Mouse (Mus musculus) midbrain, embryonic 14.5 days (tissue): ENCODE results near the gene Sh3pxd2b. TPM values are rescaled to one million over a fixed set of nuclear protein-coding genes. Genes with fewer than 3 reads are reported as not detected.

Source experiments
- ATAC-seq: fragments of 200-750 bp; cut with Nextera tagmentation; 2 replicates; pipeline ENCODE4 v1.8.0; 2017; ENCODE audit warnings: moderate number of reproducible peaks, moderate library complexity; ENCODE audit not compliant: low FRiP score, low TSS enrichment
- DNase-seq: peaks from one replicate; pipeline ENCODE4 v3.0.0-alpha.2; 2015
- H3K27ac ChIP-seq: fragments of 300-500 bp; sonication (generic); replicated peaks from 2 replicates; pipeline ENCODE4 v1.5.1; 2014; ENCODE audit warnings: mild to moderate bottlenecking, low read depth, low read length, moderate library complexity
- H3K27me3 ChIP-seq: fragments of 300-500 bp; sonication (generic); 2 replicates; pipeline ENCODE4 v1.6.1; 2014; ENCODE audit warnings: low read length, control low read depth, mixed read lengths; ENCODE audit not compliant: control insufficient read depth, insufficient read depth
- H3K36me3 ChIP-seq: fragments of 300-500 bp; sonication (generic); 2 replicates; pipeline ENCODE4 v1.6.1; 2014; ENCODE audit warnings: low read length, control low read depth; ENCODE audit not compliant: control insufficient read depth, insufficient read depth
- H3K4me1 ChIP-seq: fragments of 300-500 bp; sonication (generic); 2 replicates; pipeline ENCODE4 v1.6.1; 2014; ENCODE audit warnings: mild to moderate bottlenecking, antibody characterized with exemption, low read length, control low read depth; ENCODE audit not compliant: control insufficient read depth, insufficient read depth
- H3K4me2 ChIP-seq: fragments of 300-500 bp; sonication (generic); 2 replicates; pipeline ENCODE4 v1.6.1; 2014; ENCODE audit warnings: mild to moderate bottlenecking, low read length, moderate library complexity
- H3K4me3 ChIP-seq: fragments of 300-500 bp; sonication (generic); replicated peaks from 2 replicates; pipeline ENCODE4 v1.5.1; 2014; ENCODE audit warnings: low read depth, low read length
- H3K9ac ChIP-seq: fragments of 300-500 bp; sonication (generic); replicated peaks from 2 replicates; pipeline ENCODE4 v1.6.1; 2014; ENCODE audit warnings: mild to moderate bottlenecking, low read length, moderate library complexity
- H3K9me3 ChIP-seq: fragments of 300-500 bp; sonication (generic); 2 replicates; pipeline ENCODE4 v1.6.1; 2016; ENCODE audit warnings: low read length, control low read depth, mixed read lengths; ENCODE audit not compliant: control insufficient read depth
- WGBS: fragments of 180-500 bp; shearing (Covaris S2); extraction: QIAGEN DNeasy Blood & Tissue Kit; methylation state at CpG from one replicate; pipeline ENCODE4 v1.1.7; 2014; 5-methylcytosine and 5-hydroxymethylcytosine counted together
- polyA plus RNA-seq: library from polyadenylated mRNA; unstranded; fragments of >200 nt; fragmentation: Nextera tagmentation; extraction: Ambion mirVana; gene quantifications from 2 replicates; pipeline ENCODE4 v1.2.1, GENCODE M21; 2014

Gene Sh3pxd2b
- polyA plus RNA-seq, 1 experiment from 2014 or later = 25.4 TPM

DNA sequence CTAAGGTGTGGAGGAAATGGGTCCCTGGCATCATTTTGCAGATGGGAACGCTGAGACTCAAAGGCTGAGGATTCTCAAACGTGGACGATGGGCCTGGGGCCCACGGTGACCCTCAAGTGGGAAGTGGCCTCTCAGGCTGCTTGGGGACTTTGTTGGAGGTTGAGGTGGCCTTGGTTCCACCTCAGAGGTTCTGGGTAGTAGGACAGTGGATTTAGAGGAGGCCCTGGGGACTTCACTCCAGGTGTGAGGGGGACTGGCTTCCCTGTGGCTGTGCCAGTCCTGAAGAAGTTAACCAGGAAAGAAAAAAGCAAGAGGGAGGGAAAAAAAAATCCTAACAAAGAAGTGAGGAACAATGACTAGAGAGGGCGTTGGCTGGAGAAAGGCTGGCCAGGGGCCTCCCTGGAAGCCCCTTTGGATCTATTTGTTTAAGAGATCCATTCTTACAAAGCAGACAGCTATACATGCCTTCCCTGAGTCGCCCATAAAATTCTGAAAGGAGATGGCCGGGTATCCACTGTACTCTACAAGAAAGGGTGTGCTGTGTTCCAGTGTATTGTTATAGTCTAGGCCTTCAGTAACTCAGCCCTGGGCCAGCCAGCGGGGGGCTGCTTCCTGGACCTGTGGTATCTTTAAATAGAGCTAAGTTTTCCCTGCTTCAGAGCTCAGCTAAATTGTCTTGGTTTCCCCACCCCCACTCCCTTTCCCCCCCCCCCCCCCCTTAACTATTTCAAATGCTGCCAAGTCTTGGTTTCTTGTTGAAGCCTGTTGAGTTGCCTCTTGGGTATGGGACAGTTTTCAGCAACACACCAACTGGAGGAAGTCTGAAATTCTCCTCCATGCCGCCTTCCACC is 1.0 kb downstream of the Sh3pxd2b start:
- H3K36me3 ChIP-seq = peaks cover 8% of the 10 kb centered on the region
- 0 out of 2 replicates have a peak, but pooled peaks have one; percentile 6 for ATAC-seq
- peak overlapping the region; percentile 92 for H3K4me2 ChIP-seq
- peak overlapping the region; percentile 82 for H3K9ac ChIP-seq
- DNase-seq = peak; percentile 48
- H3K4me1 ChIP-seq = peaks cover 32% of the 10 kb centered on the region
- H3K27ac ChIP-seq = peak overlapping the region; percentile 83
- no peaks in the 10 kb centered on the region for H3K9me3 ChIP-seq
- H3K27me3 ChIP-seq = no peaks in the 10 kb centered on the region
- 15% methylated on average over 9 of the region's 9 CpGs for WGBS
- peak overlapping the region; percentile 79 for H3K4me3 ChIP-seq

DNA sequence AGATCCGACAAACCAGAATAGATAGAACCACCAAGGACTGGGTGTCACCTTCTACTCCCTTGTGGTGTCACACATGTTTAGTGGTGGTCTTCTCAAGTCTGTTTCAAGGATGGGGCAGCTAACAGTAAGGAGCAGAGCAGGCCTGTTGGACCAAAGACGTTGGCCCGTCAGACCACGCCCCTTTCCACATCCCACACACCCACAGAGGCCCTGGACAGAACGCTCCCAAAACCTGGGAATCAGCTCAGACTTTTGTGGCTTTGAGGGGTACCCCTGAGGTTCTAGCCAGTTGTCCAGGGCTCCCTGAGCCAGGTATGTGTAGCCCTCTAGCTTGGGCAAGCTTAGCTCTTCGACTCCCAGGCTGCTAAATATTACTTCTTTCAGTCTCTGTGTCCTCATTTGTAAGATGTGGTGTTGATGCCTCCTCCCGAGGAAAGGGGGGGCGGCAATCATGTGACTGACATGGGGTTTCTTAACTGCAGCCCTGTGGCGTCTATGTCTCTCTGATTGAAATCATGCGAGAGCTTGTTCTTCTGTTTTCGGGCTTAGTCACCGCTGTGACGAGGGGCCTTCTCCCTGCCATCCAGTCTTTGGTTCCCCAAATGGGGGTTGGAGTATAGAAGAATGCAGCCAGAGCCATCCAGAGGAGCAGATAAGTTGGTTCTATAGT is 1.8 kb downstream of the Sh3pxd2b start:
- WGBS = 67% methylated on average over 13 of the region's 13 CpGs
- ATAC-seq = no peak
- Histone ChIP-seq H3K36me3 (peaks cover 8% of the 10 kb centered on the region), H3K4me3 (peak overlapping the region; percentile 79), H3K4me1 (peaks cover 32% of the 10 kb centered on the region), H3K9me3 (no peaks in the 10 kb centered on the region), H3K27me3 (no peaks in the 10 kb centered on the region), H3K27ac (peak overlapping the region; percentile 33; the same call in 1 of the 2 replicates), H3K9ac (0 out of 2 replicates have a peak overlapping the region, but pooled peaks have one; percentile 82), H3K4me2 (peak overlapping the region; percentile 92)
- DNase-seq = peak; percentile 26

DNA sequence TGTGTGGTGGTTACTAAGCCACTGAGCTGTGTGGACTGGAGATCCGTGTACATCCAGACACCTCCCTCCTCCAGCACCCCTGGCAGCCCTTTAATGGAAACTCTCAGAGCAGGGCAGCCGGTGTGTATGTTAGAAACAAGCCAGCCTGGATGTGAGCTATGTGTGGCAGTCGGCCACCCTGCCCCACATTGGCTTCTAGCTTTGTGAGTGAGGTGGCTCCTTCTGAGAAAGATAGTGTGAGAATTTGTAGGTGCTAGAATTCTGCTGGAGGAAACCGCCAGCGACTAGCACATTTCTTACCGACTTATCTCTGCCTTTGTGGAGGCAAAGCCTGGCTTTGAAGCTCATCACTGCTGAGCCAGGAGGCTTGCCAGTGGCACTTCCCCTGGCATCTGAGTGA is 5.3 kb downstream of the Sh3pxd2b start:
- Histone ChIP-seq H3K9ac (no peak overlapping the region), H3K36me3 (peaks cover 8% of the 10 kb centered on the region), H3K4me1 (peaks cover 23% of the 10 kb centered on the region), H3K4me2 (no peak overlapping the region), H3K27ac (0 out of 2 replicates have a peak overlapping the region, but pooled peaks have one; percentile 26), H3K4me3 (no peak overlapping the region), H3K27me3 (no peaks in the 10 kb centered on the region), H3K9me3 (no peaks in the 10 kb centered on the region)
- ATAC-seq (no peak), DNase-seq (no peak)
- 83% methylated on average over 6 of the region's 6 CpGs for WGBS

DNA sequence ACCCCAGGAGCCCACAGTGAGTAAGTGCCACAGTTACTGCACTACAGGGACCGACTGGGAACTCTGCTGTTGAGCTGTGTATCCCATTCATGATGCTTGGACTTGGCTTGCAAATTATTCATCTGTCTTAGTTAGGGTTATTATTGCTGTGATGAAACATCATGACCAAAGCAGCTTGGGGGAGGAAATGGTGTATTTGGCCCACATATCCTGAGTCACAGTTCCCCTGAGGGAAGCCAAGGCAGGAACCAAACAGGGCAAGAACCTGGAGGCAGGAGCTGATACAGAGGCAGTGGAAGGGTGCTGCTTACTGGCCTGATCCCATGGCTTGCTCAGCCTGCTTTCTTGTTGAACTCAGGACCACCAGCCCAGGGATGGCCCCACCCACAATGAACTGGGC is 7.8 kb downstream of the Sh3pxd2b start:
- H3K27me3 ChIP-seq = no peaks in the 10 kb centered on the region
- no peak overlapping the region for H3K27ac ChIP-seq
- H3K4me1 ChIP-seq = peaks cover 2% of the 10 kb centered on the region; the same call in 1 of the 2 replicates
- H3K9ac ChIP-seq = no peak overlapping the region
- H3K36me3 ChIP-seq = peaks cover 8% of the 10 kb centered on the region
- no peaks in the 10 kb centered on the region for H3K9me3 ChIP-seq
- no peak overlapping the region for H3K4me3 ChIP-seq
- no peak overlapping the region for H3K4me2 ChIP-seq
- WGBS = 76% methylated on average over 1 of the region's 1 CpGs
- DNase-seq (no peak), ATAC-seq (no peak)

DNA sequence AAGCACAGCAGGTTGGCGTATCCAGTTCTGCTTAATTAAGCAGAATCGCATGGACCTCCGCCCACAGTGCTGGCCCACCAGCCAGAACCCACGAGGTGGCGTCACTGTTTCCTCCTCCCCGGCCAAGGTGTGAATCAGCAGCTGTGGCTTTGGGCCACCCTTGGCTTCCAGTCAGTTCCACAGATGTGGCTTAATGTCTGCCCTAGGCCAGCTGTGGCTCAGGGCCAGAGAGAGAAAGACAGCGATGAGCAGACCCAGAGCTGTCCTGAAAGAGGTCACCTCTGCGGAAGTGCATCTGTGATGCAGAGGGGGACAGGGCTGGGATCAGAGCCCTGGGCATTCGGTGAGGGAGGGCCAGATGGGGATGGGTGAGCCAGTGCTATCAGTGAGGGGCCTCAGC is 10.1 kb downstream of the Sh3pxd2b start:
- DNase-seq (no peak), ATAC-seq (no peak)
- H3K4me3 ChIP-seq = no peak overlapping the region
- no peaks in the 10 kb centered on the region for H3K36me3 ChIP-seq
- peaks cover under 1% of the 10 kb centered on the region; the same call in 1 of the 2 replicates for H3K4me1 ChIP-seq
- H3K9ac ChIP-seq = no peak overlapping the region
- WGBS = 61% methylated on average over 9 of the region's 9 CpGs
- no peaks in the 10 kb centered on the region for H3K27me3 ChIP-seq
- H3K4me2 ChIP-seq = no peak overlapping the region
- H3K27ac ChIP-seq = no peak overlapping the region
- H3K9me3 ChIP-seq = no peaks in the 10 kb centered on the region

DNA sequence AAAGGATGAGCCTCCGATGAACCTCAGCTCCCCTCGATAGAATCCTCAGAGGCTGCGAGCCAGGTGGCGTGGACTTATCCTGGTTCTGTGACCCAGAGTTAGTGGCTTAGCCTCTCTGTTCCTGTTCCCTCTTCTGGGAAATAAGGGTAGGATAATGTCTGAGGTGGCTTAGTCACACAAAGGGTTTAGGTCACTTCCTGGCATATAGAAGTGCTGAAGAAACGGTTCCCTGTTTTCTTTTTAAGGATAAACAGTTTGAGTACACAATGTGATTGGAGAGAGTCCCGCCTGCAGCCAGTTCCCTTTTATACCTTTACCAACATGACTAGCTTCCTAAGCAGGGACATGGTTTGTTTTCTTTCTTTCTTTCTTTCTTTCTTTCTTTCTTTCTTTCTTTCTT is 10.8 kb downstream of the Sh3pxd2b start:
- 74% methylated on average over 6 of the region's 6 CpGs for WGBS
- H3K27me3 ChIP-seq = no peaks in the 10 kb centered on the region
- H3K4me3 ChIP-seq = no peak overlapping the region
- no peaks in the 10 kb centered on the region for H3K36me3 ChIP-seq
- H3K4me1 ChIP-seq = peaks cover 8% of the 10 kb centered on the region; the same call in 1 of the 2 replicates
- DNase-seq (no peak), ATAC-seq (no peak)
- no peak overlapping the region for H3K9ac ChIP-seq
- no peak overlapping the region for H3K27ac ChIP-seq
- no peaks in the 10 kb centered on the region for H3K9me3 ChIP-seq
- no peak overlapping the region for H3K4me2 ChIP-seq

DNA sequence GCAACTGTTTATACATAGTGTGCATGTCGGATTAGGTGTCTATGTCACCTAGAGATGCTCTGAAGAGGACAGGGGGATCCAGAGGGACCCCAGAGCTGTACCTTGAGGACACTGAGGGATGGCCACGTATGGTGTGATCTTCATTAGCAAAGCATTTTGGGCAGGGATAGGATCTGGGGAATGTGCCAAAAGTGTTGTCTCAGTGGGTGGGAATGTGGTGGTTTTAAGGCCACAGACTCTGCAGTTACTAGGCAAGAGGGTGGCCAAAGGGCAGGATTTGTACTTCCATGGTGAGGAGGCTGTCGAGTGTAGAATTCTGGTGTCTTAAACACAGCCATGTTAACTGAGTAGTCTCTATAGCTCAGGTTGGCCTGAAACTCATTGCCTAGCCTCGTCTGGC is 11.9 kb downstream of the Sh3pxd2b start:
- H3K4me3 ChIP-seq = no peak overlapping the region
- H3K27ac ChIP-seq = no peak overlapping the region
- no peak overlapping the region for H3K9ac ChIP-seq
- peaks cover 12% of the 10 kb centered on the region; the same call in 1 of the 2 replicates for H3K4me1 ChIP-seq
- 88% methylated on average over 4 of the region's 4 CpGs for WGBS
- H3K36me3 ChIP-seq = no peaks in the 10 kb centered on the region
- H3K9me3 ChIP-seq = no peaks in the 10 kb centered on the region
- no peak for ATAC-seq
- H3K4me2 ChIP-seq = no peak overlapping the region
- H3K27me3 ChIP-seq = no peaks in the 10 kb centered on the region
- no peak for DNase-seq

DNA sequence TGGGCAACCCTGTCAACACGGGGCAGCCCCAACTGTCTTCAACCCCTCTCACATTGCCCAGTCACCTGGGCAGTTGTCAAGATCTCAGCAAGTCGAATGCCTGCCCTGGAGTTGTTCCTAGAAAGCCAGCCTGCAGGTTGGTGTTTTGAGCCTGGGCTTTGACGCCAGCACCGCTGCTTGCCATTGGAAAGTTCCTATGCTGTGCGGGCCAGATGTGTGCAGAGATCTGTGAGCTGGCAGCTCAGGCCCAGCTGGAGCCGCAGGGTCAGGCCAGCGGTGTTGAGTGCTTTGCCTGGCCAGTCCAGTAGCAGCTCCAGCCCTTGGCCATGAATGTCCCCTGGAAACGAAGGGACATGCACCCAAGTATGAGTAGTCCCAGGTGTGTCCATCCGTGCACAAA is 14.2 kb downstream of the Sh3pxd2b start:
- Histone ChIP-seq H3K36me3 (no peaks in the 10 kb centered on the region), H3K27me3 (no peaks in the 10 kb centered on the region), H3K9me3 (no peaks in the 10 kb centered on the region), H3K4me2 (no peak overlapping the region), H3K27ac (no peak overlapping the region), H3K4me3 (no peak overlapping the region), H3K4me1 (peaks cover 12% of the 10 kb centered on the region; the same call in 1 of the 2 replicates), H3K9ac (no peak overlapping the region)
- WGBS = 95% methylated on average over 9 of the region's 9 CpGs
- ATAC-seq (no peak), DNase-seq (no peak)
